Mouse (Mus musculus) embryonic stem cell, embryonic (primary cell): ENCODE results near the gene Fgfbp3.

Experiments used
- CTCF ChIA-PET, 4 experiments: fragments of 300-600 bp in 2 of 4; fragments of 350-600 bp in 2 of 4; sonication (Branson Sonifier 250); formaldehyde crosslinking; loops; one replicate each; lab custom pipeline; 2022; ENCODE audit warnings: inconsistent platforms in 2 of 4; lab: Charles Lee
- POLR2A ChIA-PET, 4 experiments: fragments of 300-600 bp in 2 of 4; fragments of 350-600 bp in 2 of 4; sonication (Branson Sonifier 250); formaldehyde crosslinking; loops; one replicate each; lab custom pipeline; 2022; ENCODE audit warnings: antibody characterized with exemption in 4 of 4, inconsistent platforms in 1 of 4; lab: Charles Lee

Fgfbp3 gene

DNA sequence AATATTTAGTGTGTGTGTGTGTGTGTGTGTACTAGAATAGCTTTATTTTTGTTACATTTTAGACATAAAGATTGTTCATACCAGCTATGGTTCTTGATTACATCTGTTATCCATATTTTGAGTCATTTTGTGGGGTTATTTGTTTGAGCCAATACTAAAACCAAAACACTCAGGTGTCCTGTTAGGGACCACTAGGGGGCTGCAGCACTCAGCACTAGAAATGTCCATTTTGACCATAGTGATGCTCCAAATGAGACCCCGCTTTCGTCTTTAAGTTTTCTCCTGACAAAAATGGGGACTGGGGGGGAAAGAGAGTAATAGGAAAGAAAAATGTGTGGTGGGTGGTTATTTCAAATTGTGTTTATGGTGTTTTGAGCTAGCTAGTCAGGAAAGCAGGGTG is 33.1 kb downstream of the Fgfbp3 start:
- ChIA-PET CTCF (interaction anchor here in 3 of 4 experiments (0.7 to 1.6 kb wide), 6 partner anchors 12 to 36 kb away, joined by 3 to 4 read pairs (median 3); no protein-coding TSS in a partner anchor), POLR2A (interaction anchor here in 2 of 4 experiments (0.5 to 1.7 kb wide), 7 partner anchors 8 to 40 kb away, joined by 3 to 10 read pairs (median 3); no protein-coding TSS in a partner anchor)

DNA sequence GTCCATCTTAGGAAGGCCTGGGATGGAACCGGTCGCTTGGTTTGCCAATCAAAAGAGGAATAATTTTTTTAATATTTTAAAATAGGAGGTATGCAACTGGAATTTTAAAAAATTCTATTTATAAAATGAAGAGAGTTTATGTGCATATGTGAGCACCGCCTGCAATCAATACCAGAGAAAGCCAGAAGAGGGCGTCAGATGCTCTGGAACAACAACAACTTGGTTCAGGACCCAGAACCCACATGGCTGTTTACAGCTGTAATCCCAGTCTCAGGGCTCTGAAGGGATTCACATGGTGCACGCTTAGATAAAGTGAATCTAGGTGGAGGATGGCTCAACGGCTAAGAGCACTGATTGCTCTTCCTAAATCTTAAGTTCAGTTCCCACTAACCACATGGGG is 36.3 kb downstream of the Fgfbp3 start:
- ChIA-PET CTCF (interaction anchor here (0.6 to 1.7 kb wide), 20 partner anchors 10 to 765 kb away, joined by 3 to 9 read pairs (median 4); partner anchors contain the start of gene Fgfbp3 (in 1 of the 4)), POLR2A (interaction anchor here in 2 of 4 experiments (0.6 to 1.3 kb wide), 10 partner anchors 12 to 998 kb away, joined by 3 to 5 read pairs (median 3); no protein-coding TSS in a partner anchor)

- ChIA-PET CTCF (interaction anchor here in 1 of 4 experiments (1.0 kb wide), 1 partner anchor 9 kb away, joined by 3 read pairs; no protein-coding TSS in a partner anchor), POLR2A (interaction anchor here in 2 of 4 experiments (0.6 to 3.0 kb wide), 6 partner anchors 7 to 474 kb away, joined by 3 to 11 read pairs (median 3); no protein-coding TSS in a partner anchor)
Observed at GRCm38 (mm10) chr19:36878743-36879495, 40.5 kb downstream of the Fgfbp3 start.

- POLR2A ChIA-PET = interaction anchor here in 2 of 4 experiments (0.6 to 3.0 kb wide), 5 partner anchors 9 to 41 kb away, joined by 3 to 11 read pairs (median 3); no protein-coding TSS in a partner anchor
- CTCF ChIA-PET = interaction anchor here in 2 of 4 experiments (0.6 kb wide), 2 partner anchors 31 to 118 kb away, joined by 3 read pairs; no protein-coding TSS in a partner anchor
Observed at GRCm38 (mm10) chr19:36877329-36877728, 42.1 kb downstream of the Fgfbp3 start.

DNA sequence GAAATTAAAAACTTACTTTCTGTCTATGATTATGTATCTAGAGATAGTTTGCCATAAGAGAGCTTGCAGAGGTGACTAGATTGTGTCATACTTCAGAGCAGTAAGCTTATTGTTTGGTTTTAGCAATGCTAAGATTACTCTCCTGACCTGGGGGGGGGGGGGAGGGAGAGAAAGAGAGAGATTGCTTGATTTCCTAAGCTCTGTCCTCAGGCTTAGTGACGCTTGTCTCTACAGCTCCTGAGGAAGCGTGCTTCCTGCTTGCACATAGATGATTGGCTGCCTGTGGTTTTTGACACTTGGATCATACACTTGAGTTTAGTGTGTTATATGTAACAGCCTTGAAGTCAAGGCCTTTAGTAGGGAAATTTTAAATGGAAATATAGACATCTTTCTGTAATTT is 44.8 kb downstream of the Fgfbp3 start:
- POLR2A ChIA-PET = interaction anchor here in 2 of 4 experiments (0.5 to 2.7 kb wide), 9 partner anchors 11 to 48 kb away, joined by 3 to 16 read pairs (median 3); no protein-coding TSS in a partner anchor
- CTCF ChIA-PET = interaction anchor here in 2 of 4 experiments (0.6 kb wide), 3 partner anchors 35 to 48 kb away, joined by 3 to 6 read pairs (median 6); no protein-coding TSS in a partner anchor

DNA sequence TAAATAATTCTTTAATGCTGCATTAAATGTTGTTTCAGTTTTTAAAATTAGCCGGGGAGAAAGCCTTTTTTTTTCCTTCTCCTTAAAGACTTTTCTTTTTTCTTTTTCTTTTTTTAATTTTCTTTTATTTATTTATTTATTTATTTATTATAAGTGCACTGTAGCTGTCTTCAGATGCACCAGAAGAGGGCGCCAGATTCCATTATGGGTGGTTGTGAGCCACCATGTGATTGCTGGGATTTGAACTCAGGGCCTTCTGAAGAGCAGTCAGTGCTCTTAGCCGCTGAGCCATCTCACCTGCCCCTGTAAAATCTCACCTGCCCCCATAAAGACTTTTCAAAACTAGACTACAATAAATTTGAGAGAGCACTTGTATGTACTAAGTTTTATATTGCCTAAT is 50.7 kb downstream of the Fgfbp3 start:
- ChIA-PET POLR2A (interaction anchor here in 2 of 4 experiments (0.9 to 1.9 kb wide), 6 partner anchors 9 to 56 kb away, joined by 3 to 9 read pairs (median 4); partner anchors contain the start of gene Fgfbp3 (in 1 of the 2)), CTCF (interaction anchor here in 3 of 4 experiments (0.5 to 1.9 kb wide), 7 partner anchors 10 to 366 kb away, joined by 3 to 6 read pairs (median 3); partner anchors contain the start of gene Tnks2 (in 1 of the 3))
